Mouse (Mus musculus): ENCODE measurements at regions not wholly inside any gene's neighbourhood (a gene's known extent, or its start where the extent isn't known, plus 50 kb on each side); places are given as distances from the start of the nearest gene placed in this dataset.

DNA sequence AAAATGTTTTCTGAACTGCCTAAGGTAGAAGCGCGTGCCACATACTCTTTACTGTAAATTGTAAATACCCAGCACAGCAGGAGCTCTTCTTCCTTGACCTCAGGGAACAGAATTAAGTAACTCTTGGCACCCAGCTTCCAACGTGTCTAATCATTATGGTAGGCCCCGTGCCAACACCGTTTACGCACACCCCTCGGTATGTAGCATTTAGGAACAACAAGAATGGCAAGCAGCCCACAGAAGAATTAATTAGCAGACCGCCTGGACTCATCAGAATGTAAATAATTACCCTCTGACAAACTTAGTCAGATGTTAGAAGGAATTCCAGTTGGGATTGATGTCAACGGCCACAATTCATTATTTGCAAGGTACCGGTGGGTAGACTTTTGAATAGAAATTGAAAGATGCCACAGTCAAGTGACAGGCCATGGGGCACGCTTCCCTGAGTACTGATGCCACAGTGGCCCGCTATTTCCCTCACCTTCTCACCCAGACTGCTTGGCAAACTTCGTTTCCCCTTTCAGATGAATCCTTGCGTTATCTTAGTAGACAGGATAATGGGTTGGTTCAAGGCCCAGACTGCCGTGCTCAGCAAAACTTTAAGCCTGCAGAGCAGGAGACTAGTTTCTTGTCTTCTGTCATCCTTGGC lies 81.2 kb upstream of the Galnt5 start:
- peak; percentile 30 to 44 for DNase-seq

DNA sequence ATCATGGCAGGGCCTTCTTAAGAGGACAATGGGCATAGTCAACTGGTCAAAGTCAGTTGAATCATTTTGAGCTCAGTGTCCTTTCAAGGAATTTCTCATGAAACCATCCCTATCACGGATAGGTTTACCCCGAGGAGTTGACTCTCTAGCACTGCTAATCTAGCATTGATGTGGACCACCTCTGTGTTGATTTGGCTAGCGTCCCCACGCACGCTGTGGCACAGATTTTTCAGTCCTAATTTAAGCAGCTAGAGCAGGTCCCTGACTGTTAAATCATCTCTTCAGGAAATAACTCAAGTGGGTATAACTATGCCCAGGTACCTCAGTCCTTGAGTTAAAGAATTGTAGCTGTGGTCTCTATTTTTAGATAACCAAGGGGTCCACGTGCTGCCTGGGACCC lies 80.0 kb upstream of the Galnt5 start:
- DNase-seq, result peak; percentile 41 to 65

DNA sequence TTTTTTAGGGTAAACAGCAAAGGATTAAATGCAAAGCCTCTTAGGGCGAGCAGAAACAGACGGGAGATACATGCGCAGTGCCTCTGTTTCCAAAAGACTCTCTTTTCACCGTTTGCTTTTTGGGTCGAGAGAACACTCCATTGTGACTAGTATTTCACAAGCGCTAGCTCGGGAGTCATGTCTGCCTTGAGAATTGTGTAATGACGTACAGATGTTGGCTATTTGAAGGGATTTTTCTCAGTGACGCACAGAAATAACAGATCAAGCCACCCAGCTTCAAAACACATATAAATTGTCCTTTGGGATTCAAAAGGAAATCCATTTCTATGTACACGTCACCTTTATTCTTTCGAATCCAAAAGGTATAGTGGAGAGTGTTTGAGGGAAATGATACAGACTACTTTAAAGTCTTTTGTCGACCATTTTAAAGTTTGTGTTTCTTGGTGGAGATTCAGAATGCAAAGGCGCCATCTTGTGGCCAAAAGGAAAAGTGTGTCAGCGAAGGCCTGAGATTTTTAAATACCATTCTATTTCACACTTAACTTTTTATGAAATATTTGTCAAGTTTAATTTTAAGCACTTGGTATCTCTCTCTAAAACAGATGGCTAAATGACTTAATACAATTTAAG lies 78.5 kb upstream of the Galnt5 start:
- DNase-seq, result peak; percentile 70 to 75

DNA sequence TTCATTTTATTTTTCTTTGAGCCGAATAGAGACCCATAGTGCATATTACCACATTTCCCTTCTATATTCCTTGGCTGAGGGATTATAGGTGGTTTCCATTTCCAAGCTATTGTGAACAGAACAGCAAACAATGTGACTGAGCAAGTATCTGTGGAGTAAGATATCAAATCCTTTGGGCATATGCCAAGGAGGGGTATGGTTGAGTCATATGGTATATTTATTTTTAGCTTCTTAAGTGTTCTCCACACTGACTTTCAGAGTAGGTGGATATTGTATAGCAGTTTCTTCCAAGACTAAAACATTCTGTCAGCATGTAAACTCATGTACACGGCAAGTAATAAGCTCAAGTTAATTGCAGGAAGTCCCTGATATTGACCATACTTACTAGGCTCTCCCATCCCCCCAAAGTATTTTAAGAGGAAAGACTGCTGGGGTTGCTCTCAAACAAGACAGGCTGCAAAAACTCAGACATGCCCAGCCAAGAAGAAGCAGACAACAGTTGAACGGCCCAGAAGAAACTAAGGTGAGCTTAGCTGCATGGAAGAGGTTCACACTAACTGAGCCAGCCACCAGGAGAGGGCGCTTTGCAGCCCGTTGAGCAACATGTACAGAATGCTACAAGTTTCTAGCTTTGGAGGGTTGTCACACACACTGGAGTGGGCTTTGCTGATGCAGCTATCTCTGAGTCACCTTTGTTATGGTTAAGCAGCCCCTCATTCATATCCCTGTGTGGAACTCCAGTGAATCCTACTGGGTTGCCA lies 63.4 kb upstream of the Galnt5 start:
- peak; percentile 38 to 41 for DNase-seq

Measured in cerebellum, postnatal 10 days (tissue).